Mouse (Mus musculus) urinary bladder, postnatal 25 days (tissue): ENCODE data around the gene Krtap13-1.
"Not testable (repeated sequence)": the region's sequence is repeated elsewhere in the genome, so short reads cannot be mapped to it uniquely, and the experiment has no call there.

Experiments used
- DNase-seq: peaks from one replicate; pipeline ENCODE4 v3.0.0; 2022; ENCODE audit warnings: low spot score

The Krtap13-1 gene

DNA sequence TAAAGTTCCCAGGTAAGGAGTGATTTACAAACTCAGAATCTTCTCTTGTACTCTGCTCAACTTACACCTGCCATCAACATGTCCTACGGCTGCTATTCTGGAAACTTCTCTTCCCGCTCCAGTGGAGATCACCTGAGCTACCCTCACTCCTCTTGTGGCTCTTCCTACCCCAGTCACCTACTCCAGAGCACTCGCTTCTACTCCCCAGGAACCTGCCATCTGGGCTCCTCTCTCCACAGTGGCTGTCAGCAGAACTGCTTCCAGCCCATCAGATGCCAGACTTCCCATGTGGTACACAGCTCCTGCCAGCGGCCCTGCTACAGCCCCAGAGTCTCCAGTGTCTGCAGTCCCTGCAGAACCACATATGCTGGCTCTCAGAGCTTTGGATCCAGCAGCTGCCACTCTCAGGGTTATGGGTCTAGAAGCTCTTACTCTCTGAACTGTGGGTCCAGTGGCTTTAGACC is at the start of gene Krtap13-1:
Gene Krtap13-1, plus strand, starts transcription at position 51 of the 464 bp plus-strand sequence.
- DNase-seq: no peak

DNA sequence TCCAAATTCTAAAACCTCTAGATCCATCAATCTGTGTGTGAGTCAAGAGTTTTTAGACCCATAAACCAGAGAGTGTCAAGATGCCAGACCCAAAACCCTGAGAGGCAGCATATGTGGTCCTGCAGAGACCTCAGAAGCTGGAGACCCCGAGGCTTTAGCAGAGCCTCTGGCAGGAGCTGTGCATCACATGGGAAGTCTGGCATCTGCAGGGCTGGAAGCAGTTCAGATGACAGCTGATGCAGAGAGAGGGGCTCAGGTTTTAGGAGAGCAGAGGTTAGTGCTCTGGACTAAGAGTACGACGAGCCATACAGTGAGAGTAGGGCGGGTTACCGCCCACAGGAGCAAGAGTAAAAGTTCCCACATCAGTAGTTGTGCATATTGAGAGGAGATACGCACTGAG is 49.6 kb upstream of the Krtap13-1 start:
- DNase-seq: no peak

DNA sequence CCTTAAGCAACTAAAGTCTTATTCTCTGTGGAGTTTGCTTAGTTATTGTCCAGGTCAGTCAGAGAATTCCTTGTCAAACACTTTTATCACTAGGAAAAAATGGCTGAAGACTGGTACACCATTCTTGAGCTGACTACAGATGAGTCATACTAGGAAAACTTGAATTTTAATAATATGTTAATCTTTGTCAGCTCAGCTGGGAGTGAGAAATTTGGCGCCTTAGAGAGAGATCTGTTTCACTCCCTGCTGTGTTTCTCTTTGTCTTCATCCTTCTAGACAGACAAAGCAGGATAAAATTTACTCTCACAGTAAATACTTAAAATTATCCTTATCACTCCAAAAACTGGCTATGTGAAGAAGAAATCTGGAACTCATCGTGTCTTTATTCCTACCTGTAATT is 47.4 kb upstream of the Krtap13-1 start:
- DNase-seq: no peak

DNA sequence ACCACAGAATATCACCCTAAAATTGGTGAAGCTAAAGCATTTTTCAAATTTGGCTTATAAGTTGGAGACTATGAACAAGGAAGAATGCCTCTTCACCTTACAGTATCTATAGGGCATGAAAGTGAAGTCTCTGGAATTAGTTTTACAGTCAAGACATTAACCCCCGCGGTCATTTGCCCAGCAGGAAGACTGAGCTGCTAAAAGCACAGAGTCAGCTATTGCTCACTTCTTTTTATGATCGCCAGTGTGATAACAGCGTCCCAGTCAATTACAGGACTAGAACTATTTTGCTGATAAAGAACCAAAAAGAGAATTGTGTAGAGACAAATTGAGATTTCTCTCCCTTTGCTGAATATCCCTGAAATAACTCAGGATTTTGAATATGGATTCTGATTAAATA is 32.4 kb upstream of the Krtap13-1 start:
- DNase-seq: no peak

DNA sequence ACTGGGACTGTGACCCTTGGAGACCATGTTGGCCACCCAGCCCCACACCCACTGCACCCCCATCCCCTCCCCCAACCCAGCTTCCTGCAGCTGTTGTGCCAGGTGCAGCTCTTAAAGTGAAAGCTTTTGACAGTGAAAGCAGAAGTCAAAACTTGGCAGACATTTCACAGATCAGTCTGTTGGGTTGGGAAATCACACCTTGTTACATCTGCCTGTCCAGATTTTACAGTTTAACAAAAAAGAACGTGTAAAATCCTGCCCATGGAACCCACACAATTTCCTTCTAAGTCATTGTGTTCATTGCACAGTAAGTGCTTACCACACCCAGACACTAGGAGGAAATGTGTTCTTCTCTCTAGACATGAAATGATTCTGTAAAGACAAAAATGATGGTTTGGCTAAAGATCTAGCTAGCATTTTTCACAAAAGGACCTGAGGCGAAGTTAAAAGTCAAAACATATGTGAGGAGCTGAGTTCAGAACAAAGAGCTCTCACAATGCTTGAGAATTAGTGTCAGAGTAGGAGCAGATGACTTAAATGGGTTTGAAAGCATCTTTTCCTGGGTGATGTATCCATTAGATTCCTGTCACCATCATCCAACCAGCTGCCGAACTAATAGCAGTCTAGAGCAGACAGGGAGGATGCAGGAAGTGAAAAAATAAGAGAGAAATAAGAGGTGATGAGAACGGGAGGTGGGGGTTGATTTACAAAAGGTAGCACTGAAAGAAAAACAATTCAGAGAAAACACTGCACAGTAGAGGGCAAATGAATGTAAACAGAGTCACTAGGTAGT is 27.4 kb upstream of the Krtap13-1 start:
- DNase-seq: no peak

DNA sequence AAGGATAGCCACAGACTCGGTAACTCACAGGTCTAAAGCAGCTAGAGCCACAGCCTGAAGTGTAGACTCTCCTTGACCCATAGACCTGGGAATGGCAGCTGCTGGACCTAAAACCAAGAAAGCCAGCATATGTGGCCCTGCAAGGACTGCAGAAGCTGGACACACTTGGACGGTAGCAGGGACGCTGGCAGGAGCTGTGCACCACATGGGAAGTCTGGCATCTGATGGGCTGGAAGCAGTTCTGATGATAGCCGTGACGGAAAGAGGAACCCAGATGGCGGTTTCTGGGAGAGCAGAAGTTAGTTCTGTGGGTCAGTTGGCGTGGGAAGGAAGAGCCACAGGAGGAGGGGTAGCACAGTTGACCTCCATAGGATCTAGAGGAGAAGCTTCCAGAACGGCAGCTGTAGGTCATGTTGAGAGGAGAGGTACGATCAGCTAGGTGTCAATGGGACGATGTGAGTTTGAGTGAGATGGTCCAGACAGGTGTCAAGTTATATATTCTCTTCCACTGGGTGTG is 21.1 kb upstream of the Krtap13-1 start, which contains the start of gene 2310061N02Rik:
Gene 2310061N02Rik, minus strand, starts transcription at position 467 of the 517 bp plus-strand sequence.
- no peak for DNase-seq

DNA sequence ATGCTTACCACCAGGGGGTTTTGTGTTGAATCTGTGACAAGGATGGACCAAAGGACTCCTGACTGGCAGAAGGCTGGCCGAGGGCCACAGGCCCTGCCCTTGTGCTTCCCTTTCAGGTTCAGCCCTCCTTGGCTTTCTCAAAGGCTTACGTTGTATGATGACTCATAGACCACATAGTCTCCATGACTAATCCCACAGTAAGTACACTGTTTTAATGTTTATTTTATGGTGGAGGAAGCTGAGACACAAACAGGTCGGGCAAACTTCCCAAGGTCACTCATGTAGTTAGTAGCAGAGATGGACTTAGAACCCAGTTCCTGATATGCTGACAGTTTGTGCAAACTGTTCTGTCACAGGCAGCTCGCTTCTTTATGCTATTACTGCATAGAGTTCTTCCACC is 17.9 kb upstream of the Krtap13-1 start:
- no peak for DNase-seq

DNA sequence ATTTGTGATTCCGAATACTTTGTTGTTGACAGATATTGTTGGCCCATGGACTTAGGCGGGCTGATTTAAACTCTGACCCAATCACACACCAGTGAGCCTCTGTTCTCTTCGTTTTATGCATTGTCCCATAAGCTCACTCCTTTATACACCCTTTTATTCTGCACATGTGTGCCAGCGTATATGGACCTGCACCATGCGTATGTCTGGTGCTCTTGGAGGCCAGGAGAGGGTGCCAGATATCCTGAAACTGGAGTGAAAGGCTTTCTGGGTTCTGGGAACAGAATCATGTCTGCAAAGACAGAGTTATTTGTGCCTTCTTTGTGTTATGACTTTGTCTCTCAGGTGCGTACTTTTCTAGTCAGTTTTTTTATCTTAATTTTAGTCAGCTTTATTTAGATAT is 17.4 kb upstream of the Krtap13-1 start:
- no peak for DNase-seq

DNA sequence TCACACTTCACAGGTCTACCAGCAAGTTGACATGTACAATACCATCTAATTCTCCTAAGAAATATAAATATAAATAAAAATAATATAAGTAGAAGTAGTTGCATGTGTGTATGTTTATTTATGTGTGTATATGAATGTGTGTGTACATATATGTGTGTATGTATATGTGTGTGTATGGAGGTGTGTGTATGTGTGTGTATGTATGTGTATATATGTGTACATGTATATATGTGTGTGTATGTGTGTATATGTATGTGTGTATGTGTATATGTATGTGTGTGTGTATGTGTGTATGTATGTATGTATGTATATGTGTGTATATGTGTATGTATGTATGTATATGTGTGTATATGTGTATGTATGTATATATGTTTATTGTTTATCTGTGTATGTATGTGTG is 12.1 kb upstream of the Krtap13-1 start:
- no peak for DNase-seq

DNA sequence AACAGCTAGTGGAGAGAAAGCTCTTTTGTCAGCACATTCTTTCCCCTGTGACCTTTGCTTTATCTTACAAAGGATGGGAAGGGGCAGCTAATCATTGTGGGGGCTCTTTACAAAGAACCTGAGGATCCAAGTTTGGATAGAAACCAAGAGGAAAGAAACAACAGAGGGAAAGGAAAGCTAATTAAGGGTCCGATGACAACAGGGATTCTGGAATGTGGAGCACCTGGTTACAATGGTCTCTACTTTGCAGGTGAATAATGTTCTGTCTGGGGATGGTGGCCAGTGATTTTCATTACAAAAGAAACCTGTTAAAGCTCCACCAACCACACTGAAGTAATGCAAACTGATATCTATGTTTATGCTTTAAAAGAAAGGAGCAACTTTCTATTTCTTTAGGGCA is 8.6 kb upstream of the Krtap13-1 start:
- no peak for DNase-seq

DNA sequence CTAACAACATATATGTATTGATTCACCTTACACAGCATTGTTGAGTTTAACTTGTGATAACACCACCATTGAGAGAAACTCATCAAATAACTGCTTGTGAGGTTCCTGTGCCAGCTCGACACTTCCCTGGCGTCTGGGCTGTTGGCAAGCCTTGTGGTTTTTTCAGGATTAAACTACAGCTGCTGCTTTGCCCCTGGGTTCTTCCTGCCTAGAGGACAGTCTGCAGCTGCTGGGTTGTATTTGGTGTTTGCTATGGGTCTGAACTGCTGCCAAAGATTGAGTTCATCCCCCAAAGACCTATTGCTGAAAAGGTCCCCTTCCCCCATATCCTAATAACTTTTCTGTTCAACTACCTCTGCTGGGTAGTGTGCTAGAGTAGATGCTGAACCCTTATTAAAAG is 6.7 kb downstream of the Krtap13-1 start:
- DNase-seq: no peak

DNA sequence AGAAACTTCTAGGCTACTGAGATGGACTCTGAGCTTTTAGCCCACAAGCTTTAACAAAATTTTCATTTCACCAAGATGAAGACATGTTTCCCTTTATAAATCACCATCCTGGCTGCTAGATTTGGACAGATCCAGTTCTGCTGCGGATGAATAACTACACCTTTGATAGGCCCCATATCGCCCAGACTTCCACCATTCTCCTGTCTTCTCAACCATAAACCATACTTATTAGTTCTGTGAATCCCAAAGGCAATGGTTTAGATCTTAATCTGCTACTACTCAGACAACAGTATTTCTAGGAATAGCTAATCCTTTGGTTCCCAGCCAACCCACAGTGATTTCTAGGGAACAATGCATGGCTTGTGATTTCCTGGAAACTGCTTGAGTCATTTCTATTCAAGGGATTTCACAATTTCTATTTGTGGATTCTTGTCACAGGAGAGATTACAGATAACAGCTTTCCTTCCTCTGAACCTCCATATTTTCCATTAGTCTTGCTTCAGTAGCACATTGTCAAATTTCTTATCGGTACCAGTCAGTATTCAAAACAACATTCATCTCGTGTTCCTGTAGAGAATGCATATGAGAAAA is 16.2 kb downstream of the Krtap13-1 start:
- DNase-seq: no peak

DNA sequence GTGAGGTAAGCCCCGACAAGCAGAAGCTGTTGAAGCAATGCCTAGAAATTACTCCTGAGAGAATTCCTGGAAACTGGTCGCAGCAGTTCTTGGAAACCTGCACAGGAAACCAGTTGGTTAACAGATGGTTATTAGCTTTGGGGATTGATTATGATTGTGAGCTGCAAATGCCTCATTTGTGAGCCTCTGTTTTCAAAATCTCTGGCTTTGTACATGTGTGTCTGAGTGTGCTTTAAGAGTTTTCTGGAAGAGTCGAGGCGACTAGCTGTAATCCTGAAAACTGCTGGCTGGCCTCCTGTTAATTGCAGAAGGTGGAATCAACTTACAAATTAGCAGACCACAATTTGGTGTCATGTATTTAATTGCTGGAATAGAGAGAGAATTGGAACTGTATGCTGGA is 19.3 kb downstream of the Krtap13-1 start:
- DNase-seq: no peak

DNA sequence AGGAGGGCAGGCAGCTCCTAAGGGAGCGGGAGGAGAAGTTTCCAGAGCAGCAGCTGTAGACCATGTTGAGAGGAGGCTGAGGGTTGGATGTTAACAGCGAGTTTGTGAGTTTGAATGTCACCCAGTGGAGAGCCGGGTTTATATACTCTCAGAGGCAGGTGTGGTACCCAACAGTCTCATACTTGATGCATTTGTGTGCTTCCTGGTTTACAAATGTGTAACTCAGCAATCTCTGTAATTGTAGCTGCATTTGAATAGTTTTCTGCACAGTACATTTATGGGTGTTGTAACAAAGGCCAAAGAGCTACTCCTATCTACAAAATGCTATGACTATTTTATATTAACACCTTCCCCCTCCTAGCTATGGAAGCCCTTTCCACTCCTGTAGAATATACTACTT is 22.9 kb downstream of the Krtap13-1 start, which contains the start of gene Krtap13:
Gene Krtap13, minus strand, starts transcription at position 101 of the 400 bp plus-strand sequence.
- DNase-seq: not testable (repeated sequence)

DNA sequence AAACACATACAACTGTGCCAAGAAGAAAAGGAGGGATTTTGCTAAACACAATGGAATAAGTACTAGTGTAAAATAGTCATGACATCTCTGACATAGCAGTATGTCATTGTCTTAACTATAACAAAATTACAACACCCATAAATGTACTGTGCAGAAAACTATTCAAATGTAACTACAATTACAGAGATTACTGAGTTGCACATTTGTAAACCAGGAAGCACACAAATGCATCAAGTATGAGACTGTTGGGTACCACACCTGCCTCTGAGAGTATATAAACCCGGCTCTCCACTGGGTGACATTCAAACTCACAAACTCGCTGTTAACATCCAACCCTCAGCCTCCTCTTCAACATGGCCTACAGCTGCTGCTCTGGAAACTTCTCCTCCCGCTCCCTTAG is 29.9 kb downstream of the Krtap13-1 start, which contains the start of gene 2310034C09Rik:
Gene 2310034C09Rik, plus strand, starts transcription at position 301 of the 400 bp plus-strand sequence.
- DNase-seq: not testable (repeated sequence)

DNA sequence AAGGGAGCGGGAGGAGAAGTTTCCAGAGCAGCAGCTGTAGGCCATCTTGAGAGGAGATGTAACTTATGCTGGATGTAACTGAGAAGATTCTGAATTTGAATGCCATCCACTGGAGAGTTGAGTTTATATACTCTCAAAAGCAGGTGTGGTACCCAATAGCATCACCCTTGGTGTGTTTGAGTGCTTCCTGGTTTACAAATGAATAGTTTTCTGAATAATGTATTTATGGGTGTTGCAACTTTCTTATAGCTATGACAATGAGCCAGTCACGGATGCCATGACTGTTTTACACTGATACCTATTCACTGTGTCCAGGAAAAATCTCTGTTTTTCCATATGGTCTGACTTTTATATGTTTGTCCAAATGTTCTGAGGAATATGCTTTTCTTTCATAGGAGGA is 45.4 kb downstream of the Krtap13-1 start, which contains the start of gene 2310057N15Rik:
Gene 2310057N15Rik, minus strand, starts transcription at position 101 of the 400 bp plus-strand sequence.
- no peak for DNase-seq

DNA sequence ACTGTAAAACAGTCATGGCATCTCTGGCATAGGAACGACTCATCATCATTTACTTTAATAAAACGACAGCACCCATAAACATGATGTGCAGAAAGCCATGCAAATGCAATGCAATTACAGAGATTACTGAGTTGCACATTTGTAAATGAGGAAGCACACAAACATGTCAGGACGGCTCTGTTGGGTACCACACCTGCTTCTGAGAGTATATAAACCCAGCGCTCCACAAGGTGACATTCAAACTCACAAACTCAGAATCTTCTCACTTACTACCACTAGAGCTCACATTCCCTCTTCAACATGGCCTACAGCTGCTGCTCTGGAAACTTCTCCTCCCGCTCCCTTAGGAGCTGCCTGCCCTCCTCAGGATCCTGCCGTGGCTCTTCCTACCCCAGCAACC is 48.9 kb downstream of the Krtap13-1 start, which contains the start of gene Gm5965:
Gene Gm5965, plus strand, starts transcription at position 301 of the 400 bp plus-strand sequence.
- DNase-seq: no peak
